Mouse (Mus musculus): ENCODE measurements at regions not wholly inside any gene's neighbourhood (a gene's known extent, or its start where the extent isn't known, plus 50 kb on each side); places are given as distances from the start of the nearest gene placed in this dataset.

- no peak for TF ChIP-seq CTCF (IDR thresholded peaks at IDR 0.05; ENCODE audit: control insufficient read depth, insufficient read depth, insufficient read length)
- TF ChIP-seq USF1 (IDR thresholded peaks at IDR 0.05; ENCODE audit: low read depth) = no peak
- no peak for TF ChIP-seq MAX (IDR thresholded peaks at IDR 0.05)
- TF ChIP-seq MYOG (IDR thresholded peaks at IDR 0.05; ENCODE audit: control insufficient read depth, extremely low read depth, insufficient read length) = no peak
- TF ChIP-seq FOSL1 (IDR thresholded peaks at IDR 0.05; ENCODE audit: insufficient read depth, low read length, poor library complexity, severe bottlenecking) = no peak
- TF ChIP-seq CEBPB (IDR thresholded peaks at IDR 0.05; ENCODE audit: low read depth) = no peak
Measured at GRCm38 (mm10) chr10:84067052-84067650, 344.5 kb downstream of the 1500009L16Rik start.
